Mouse (Mus musculus) CD8-positive naive resting alpha-beta T cell, adult 2 months (primary cell): ENCODE measurements around the gene Dut.

Experiments used
- DNase-seq, 2 experiments: peaks; one replicate each; pipeline ENCODE4 v3.0.0; 2022; ENCODE audit warnings: low read depth in 2 of 2, low spot score in 2 of 2

Gene Dut

DNA sequence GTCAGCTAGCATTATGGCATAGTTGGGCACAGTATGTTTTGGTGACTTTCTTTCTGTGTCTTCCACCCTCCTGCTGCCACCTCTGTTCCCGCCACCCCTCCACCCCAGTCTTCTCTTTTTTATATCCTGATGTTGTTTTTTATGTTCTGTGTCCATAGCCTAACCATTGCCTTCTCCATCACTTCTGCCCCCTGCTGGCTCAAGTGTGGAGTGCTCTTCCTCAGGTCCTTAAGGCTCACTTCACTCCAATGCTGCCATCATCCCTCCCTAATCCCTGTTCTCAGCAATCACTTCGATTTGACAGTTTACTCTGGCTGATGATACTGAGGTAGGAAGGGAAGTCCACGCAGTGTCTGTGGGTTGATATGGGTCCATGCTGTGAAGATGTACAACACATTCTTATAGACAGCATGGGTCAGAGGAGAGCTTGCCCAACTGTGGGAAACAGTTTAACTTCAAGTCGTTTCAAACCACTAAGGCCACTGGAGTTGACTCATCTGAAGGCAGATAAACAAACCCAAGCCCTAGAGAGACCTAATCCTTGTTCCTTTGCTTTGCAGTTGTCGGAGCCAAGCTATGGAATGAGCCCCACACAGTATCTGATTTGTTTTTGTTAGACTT lies 56.9 kb downstream of the Dut start:
- DNase-seq, result no peak

GRCm38 (mm10) chr2:125304746-125305145 lies 57.8 kb downstream of the Dut start:
- DNase-seq, result no peak

DNA sequence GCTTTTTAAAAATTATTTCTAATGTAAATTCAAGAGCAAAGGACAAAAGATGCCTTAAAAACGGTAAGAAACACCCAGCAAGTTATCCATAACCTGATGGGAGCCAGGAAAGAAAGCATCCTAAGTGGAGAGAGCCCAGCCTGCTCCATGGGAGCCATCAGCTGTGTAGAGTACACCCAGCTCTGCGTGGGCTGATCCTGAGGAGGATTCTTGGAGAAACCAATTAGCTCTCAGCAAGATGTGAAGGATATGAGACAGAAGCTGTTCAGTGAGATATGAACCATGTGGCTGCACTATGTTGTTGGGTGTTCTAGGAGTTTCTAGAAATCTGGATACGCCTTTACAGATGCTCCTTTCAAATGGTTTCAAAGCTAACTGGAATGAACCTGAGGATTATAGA lies 58.7 kb downstream of the Dut start:
- DNase-seq, result no peak
